Mouse (Mus musculus): ENCODE measurements around the gene Luc7l2. TPM values are rescaled to one million over a fixed set of nuclear protein-coding genes. Genes with fewer than 3 reads are reported as not detected.
A peak's percentile ranks its signal among the peaks of the same experiment; 100 is the strongest.

Luc7l2 gene
- polyA plus RNA-seq, 1 experiment, result 204 TPM

DNA sequence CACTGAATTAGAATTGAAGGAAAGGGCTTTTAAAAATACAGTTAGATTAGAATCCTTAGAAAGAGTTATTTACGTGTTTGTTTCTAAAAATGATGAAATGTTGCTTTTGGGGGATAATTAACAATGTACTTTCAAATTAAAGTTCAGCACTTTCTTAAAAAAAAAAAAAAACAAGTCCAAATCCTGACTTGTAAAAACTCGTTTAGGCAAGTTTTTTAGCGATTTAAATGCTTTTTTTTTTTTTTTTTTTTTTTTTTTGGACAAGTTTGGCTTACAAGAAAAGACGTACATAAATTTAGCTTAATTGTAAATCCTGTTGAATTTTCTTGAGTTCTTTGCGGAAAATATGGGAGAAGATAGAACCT is 1.5 kb downstream of the Luc7l2 start:
- no peak overlapping the region for H3K27ac ChIP-seq (ENCODE audit: insufficient read depth, low read depth, low read length)
- H3K4me3 ChIP-seq (ENCODE audit: insufficient read depth, low read length), result peak overlapping the region; percentile 65; the same call in 1 of the 2 replicates
- TF ChIP-seq CTCF (IDR thresholded peaks at IDR 0.05; ENCODE audit: low read depth, low read length) (no peak), POLR2A (IDR thresholded peaks at IDR 0.05; ENCODE audit: borderline replicate concordance, low read depth, low read length) (no peak)
- peaks cover 7% of the 10 kb centered on the region for H3K4me1 ChIP-seq (ENCODE audit: control insufficient read depth, insufficient read depth, low read length)

DNA sequence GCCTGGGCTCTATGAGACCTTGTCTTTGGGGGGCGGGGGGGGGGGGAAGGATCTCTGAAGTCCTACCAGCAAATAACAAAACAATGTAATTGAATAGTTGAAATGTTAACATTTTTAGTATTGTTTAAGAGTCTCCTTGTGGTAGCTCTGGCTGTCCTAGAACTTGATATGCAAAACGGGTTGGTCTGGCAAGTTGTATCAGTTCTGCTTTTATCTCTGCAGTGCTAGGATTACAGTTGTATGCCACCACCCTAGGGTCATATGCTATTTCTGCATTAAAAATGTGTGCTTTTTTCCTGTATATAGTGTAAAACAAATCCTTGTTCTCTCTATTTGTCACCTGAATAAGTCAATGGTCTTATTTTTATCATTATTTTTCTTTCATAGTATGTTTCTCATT is 25.0 kb downstream of the Luc7l2 start:
- TF ChIP-seq POLR2A (IDR thresholded peaks at IDR 0.05; ENCODE audit: borderline replicate concordance, low read depth, low read length) (no peak), CTCF (IDR thresholded peaks at IDR 0.05; ENCODE audit: low read depth, low read length) (no peak)
- Histone ChIP-seq H3K4me1 (ENCODE audit: control insufficient read depth, insufficient read depth, low read length) (peaks cover 2% of the 10 kb centered on the region), H3K4me3 (ENCODE audit: insufficient read depth, low read length) (no peak overlapping the region), H3K27ac (ENCODE audit: insufficient read depth, low read depth, low read length) (no peak overlapping the region)

DNA sequence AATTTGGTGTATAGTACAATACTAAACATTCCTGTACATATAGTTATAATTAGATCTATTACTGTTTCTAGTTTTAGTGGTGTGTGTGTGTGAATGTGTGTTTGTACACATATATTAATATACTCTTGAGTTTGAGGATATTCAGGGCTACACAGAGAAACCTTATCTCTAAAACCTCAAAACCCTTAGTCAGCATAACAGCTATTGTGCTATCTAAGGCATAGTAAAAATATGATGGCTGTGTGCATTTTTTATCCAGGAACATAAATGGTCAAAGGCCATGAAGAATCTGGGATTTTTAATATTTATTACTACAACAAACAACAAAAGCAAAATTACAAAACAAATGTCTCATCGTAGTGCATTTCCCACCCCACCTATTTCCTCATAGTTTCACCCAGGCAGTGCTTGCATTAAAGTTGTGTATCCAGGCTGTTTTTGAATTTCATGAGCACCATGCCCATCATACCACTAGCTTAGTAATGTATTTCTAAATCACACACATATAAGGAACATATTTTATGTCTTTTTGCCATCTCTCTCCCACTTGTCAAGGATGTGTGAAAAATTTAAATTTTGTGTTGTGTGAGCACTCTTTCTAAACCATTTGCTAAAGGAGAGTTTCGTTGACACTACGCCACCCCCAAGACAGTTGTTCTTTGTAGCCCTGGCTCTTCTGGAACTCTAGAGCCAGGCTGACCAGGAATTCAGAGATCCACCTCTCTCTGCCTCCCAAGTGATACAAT is 29.2 kb downstream of the Luc7l2 start:
- Histone ChIP-seq H3K4me1 (ENCODE audit: control insufficient read depth, insufficient read depth, low read length) (peaks cover 2% of the 10 kb centered on the region), H3K27ac (ENCODE audit: insufficient read depth, low read depth, low read length) (no peak overlapping the region), H3K4me3 (ENCODE audit: insufficient read depth, low read length) (no peak overlapping the region)
- TF ChIP-seq CTCF (IDR thresholded peaks at IDR 0.05; ENCODE audit: low read depth, low read length), result no peak
- TF ChIP-seq POLR2A (IDR thresholded peaks at IDR 0.05; ENCODE audit: borderline replicate concordance, low read depth, low read length), result no peak

DNA sequence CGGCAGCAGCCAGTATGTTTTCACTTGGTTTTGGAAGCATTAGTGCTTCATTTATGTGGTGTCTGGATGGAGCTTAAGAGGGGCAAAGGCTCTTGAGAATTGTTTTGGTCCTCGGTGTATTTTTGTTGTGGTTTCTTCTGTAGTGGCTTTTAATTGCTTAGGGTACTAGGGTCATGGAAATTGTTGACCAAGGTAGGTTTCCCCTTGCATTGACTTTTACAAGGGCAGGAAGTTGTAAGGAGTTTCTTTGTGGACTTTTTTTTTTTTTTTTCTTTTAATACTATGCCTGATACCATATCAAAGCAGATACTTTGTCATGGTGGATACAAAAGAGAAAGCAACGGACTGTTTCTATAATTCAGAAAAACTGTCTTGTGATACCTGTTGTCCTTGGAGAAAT is 30.6 kb downstream of the Luc7l2 start:
- H3K27ac ChIP-seq (ENCODE audit: insufficient read depth, low read depth, low read length), result no peak overlapping the region
- TF ChIP-seq POLR2A (IDR thresholded peaks at IDR 0.05; ENCODE audit: borderline replicate concordance, low read depth, low read length) (no peak), CTCF (IDR thresholded peaks at IDR 0.05; ENCODE audit: low read depth, low read length) (no peak)
- H3K4me3 ChIP-seq (ENCODE audit: insufficient read depth, low read length), result no peak overlapping the region
- no peaks in the 10 kb centered on the region for H3K4me1 ChIP-seq (ENCODE audit: control insufficient read depth, insufficient read depth, low read length)

- Histone ChIP-seq H3K4me1 (ENCODE audit: control insufficient read depth, insufficient read depth, low read length) (no peaks in the 10 kb centered on the region), H3K4me3 (ENCODE audit: insufficient read depth, low read length) (no peak overlapping the region), H3K27ac (ENCODE audit: insufficient read depth, low read depth, low read length) (no peak overlapping the region)
- no peak for TF ChIP-seq POLR2A (IDR thresholded peaks at IDR 0.05; ENCODE audit: borderline replicate concordance, low read depth, low read length)
- no peak for TF ChIP-seq CTCF (IDR thresholded peaks at IDR 0.05; ENCODE audit: low read depth, low read length)
Observed at GRCm38 (mm10) chr6:38597481-38597880, 46.3 kb downstream of the Luc7l2 start.

- no peak for TF ChIP-seq CTCF (IDR thresholded peaks at IDR 0.05; ENCODE audit: low read depth, low read length)
- TF ChIP-seq POLR2A (IDR thresholded peaks at IDR 0.05; ENCODE audit: borderline replicate concordance, low read depth, low read length), result no peak
Observed at GRCm38 (mm10) chr6:38609892-38610291, 58.8 kb downstream of the Luc7l2 start.

DNA sequence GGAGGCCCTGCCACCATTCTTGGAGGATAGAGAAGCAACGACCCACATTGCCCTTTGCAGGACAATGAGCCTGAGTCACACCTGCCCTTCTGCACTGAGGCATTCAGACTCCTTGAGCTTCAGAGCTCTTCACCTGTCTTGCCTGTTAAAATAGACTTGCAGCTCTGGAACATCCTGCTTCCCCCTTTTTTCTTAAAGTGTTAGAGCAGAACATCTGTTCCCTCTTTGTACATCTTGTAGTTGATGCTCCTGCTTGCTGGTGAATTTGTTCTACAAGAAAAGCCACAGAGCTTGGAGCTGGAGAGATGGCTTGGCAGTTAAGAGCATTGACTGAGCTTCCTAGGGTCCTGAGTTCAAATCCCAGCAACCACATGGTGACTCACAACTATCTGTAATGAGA is 71.3 kb downstream of the Luc7l2 start:
- H3K27ac ChIP-seq (ENCODE audit: insufficient read depth, low read depth, low read length), result no peak overlapping the region

More at GRCm38 (mm10) chr6:38609892-38610291, 58.8 kb downstream of the Luc7l2 start:
- Histone ChIP-seq H3K27ac (ENCODE audit: insufficient read depth, low read depth, low read length) (peak overlapping the region; percentile 46), H3K4me3 (ENCODE audit: insufficient read depth, low read length) (no peak overlapping the region), H3K4me1 (ENCODE audit: control insufficient read depth, insufficient read depth, low read length) (peaks cover 7% of the 10 kb centered on the region)

GRCm38 (mm10) chr6:38623457-38623856 is 72.3 kb downstream of the Luc7l2 start:
- Histone ChIP-seq H3K4me3 (ENCODE audit: insufficient read depth, low read length) (no peak overlapping the region), H3K27ac (ENCODE audit: insufficient read depth, low read depth, low read length) (no peak overlapping the region), H3K4me1 (ENCODE audit: control insufficient read depth, insufficient read depth, low read length) (peaks cover 15% of the 10 kb centered on the region)
- TF ChIP-seq CTCF (IDR thresholded peaks at IDR 0.05; ENCODE audit: low read depth, low read length), result no peak
- TF ChIP-seq POLR2A (IDR thresholded peaks at IDR 0.05; ENCODE audit: borderline replicate concordance, low read depth, low read length), result no peak

More for the DNA sequence above, 71.3 kb downstream of the Luc7l2 start:
- no peak for TF ChIP-seq POLR2A (IDR thresholded peaks at IDR 0.05; ENCODE audit: borderline replicate concordance, low read depth, low read length)
- no peak for TF ChIP-seq CTCF (IDR thresholded peaks at IDR 0.05; ENCODE audit: low read depth, low read length)
- Histone ChIP-seq H3K4me3 (ENCODE audit: insufficient read depth, low read length) (no peak overlapping the region), H3K4me1 (ENCODE audit: control insufficient read depth, insufficient read depth, low read length) (peaks cover 15% of the 10 kb centered on the region)

- Histone ChIP-seq H3K4me3 (ENCODE audit: insufficient read depth, low read length) (no peak overlapping the region), H3K4me1 (ENCODE audit: control insufficient read depth, insufficient read depth, low read length) (peaks cover 15% of the 10 kb centered on the region), H3K27ac (ENCODE audit: insufficient read depth, low read depth, low read length) (no peak overlapping the region)
- TF ChIP-seq CTCF (IDR thresholded peaks at IDR 0.05; ENCODE audit: low read depth, low read length) (no peak), POLR2A (IDR thresholded peaks at IDR 0.05; ENCODE audit: borderline replicate concordance, low read depth, low read length) (no peak)
Observed at GRCm38 (mm10) chr6:38624439-38624838, 73.3 kb downstream of the Luc7l2 start.

- no peak for TF ChIP-seq CTCF (IDR thresholded peaks at IDR 0.05; ENCODE audit: low read depth, low read length)
- TF ChIP-seq POLR2A (IDR thresholded peaks at IDR 0.05; ENCODE audit: borderline replicate concordance, low read depth, low read length), result no peak
- Histone ChIP-seq H3K27ac (ENCODE audit: insufficient read depth, low read depth, low read length) (no peak overlapping the region), H3K4me3 (ENCODE audit: insufficient read depth, low read length) (no peak overlapping the region), H3K4me1 (ENCODE audit: control insufficient read depth, insufficient read depth, low read length) (peaks cover 15% of the 10 kb centered on the region)
Observed at GRCm38 (mm10) chr6:38626086-38626485, 75.0 kb downstream of the Luc7l2 start.

Measured in bone marrow macrophage, adult 2 months (primary cell).